Mouse (Mus musculus): Measurements from ENCODE around the gene Frmd8.

DNA sequence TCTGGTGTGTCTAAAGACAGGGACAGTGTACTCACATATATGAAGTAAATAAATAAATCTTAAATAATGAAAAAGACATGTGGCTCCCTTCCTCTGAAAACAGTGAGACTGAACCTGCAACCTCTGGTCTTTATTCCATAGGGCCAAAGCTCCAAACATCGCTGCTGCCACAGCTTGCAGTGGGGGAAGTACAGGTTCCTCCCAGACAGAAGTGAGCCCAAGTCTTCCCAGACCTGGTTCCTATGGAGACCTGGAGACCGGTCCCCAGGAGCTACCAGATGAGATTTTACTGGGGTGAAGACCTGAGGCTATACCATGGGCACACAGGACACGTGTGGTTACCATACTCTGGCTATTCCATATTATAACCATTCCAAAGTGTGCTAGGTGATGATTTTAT lies 24.2 kb downstream of the Frmd8 start:
- TF ChIP-seq CTCF (conservative IDR thresholded peaks at IDR 0.05; ENCODE audit: insufficient read depth, insufficient read length, low read depth, low read length) (no peak), POLR2A (IDR thresholded peaks at IDR 0.05; ENCODE audit: low read depth, low read length) (no peak)

Measured in kidney, adult 2 months (tissue).